Comparison of ENCODE assay signal across 8 mouse cellular contexts in genomic region chrX:105763612-105764011, GRCm38 (mm10). TPM values are rescaled to one million over a fixed set of nuclear protein-coding genes. Genes with fewer than 3 reads are reported as not detected.
DNase-seq lines count a peak whose midpoint lies in the region; ATAC-seq and TF ChIP-seq lines count a peak whose summit lies in the region.

No protein-coding gene starts in this region.

- no peaks in the 10 kb centered on the region for H3K36me3 ChIP-seq in ES-Bruce4 (ENCODE audit: control insufficient read depth, insufficient read depth, low read length, poor library complexity, severe bottlenecking)
- no peaks in the 10 kb centered on the region for H3K36me3 ChIP-seq in heart, embryonic 14.5 days (ENCODE audit: control insufficient read depth, insufficient read depth, low read length)
- no peaks in the 10 kb centered on the region for H3K36me3 ChIP-seq in limb, embryonic 15.5 days
- H3K36me3 ChIP-seq in splenic B cell, adult 2 months (ENCODE audit: control insufficient read depth, insufficient read depth, low read length, poor library complexity, severe bottlenecking), result no peaks in the 10 kb centered on the region

- H3K4me1 ChIP-seq in ES-Bruce4 (ENCODE audit: control insufficient read depth, insufficient read depth, low read length), result no peaks in the 10 kb centered on the region
- H3K4me1 ChIP-seq in heart, embryonic 14.5 days (ENCODE audit: control insufficient read depth in 2 of 2, insufficient read depth in 2 of 2, low read length in 2 of 2), result peaks cover 0 to 5% of the 10 kb centered on the region in 2 experiments; a peak in 2 of 4 replicates
- peaks cover 21% of the 10 kb centered on the region; the same call in 1 of the 2 replicates for H3K4me1 ChIP-seq in limb, embryonic 15.5 days

- no peak for TF ChIP-seq POLR2A in ES-Bruce4 (IDR thresholded peaks at IDR 0.05; ENCODE audit: insufficient read depth, low read length)

- H3K9me3 ChIP-seq in ES-Bruce4 (replicated peaks; ENCODE audit: control insufficient read depth, insufficient read depth, low read length, poor library complexity, severe bottlenecking), result no peaks in the 10 kb centered on the region
- no peaks in the 10 kb centered on the region for H3K9me3 ChIP-seq in heart, embryonic 14.5 days (ENCODE audit: control insufficient read depth, low read length)
- H3K9me3 ChIP-seq in limb, embryonic 15.5 days, result no peaks in the 10 kb centered on the region

- H3K4me3 ChIP-seq in layer of hippocampus, adult 2 months, result peak overlapping the region; percentile 48
- H3K4me3 ChIP-seq in ES-Bruce4 (ENCODE audit: low read depth, low read length), result peak overlapping the region; percentile 91
- peak overlapping the region; percentile 45 to 54 for H3K4me3 ChIP-seq in heart, embryonic 14.5 days (ENCODE audit: control insufficient read depth in 1 of 2, insufficient read depth in 1 of 2, low read depth in 1 of 2, low read length in 2 of 2)
- peak overlapping the region; percentile 46 for H3K4me3 ChIP-seq in limb, embryonic 15.5 days

- no peak overlapping the region; the same call in 1 of the 2 replicates for H3K9ac ChIP-seq in ES-Bruce4 (ENCODE audit: low read depth, poor library complexity, severe bottlenecking)
- H3K9ac ChIP-seq in heart, embryonic 14.5 days (ENCODE audit: low read length), result peak overlapping the region; percentile 50; the same call in 1 of the 2 replicates
- H3K9ac ChIP-seq in limb, embryonic 15.5 days, result no peak overlapping the region

- H3K27me3 ChIP-seq in ES-Bruce4 (ENCODE audit: control insufficient read depth, insufficient read depth, low read length, poor library complexity, severe bottlenecking), result peaks cover 10% of the 10 kb centered on the region; the same call in 1 of the 2 replicates
- H3K27me3 ChIP-seq in heart, embryonic 14.5 days (ENCODE audit: control insufficient read depth, insufficient read depth, low read length), result peaks cover 22% of the 10 kb centered on the region
- H3K27me3 ChIP-seq in limb, embryonic 15.5 days, result peaks cover 43% of the 10 kb centered on the region
- H3K27me3 ChIP-seq in splenic B cell, adult 2 months (ENCODE audit: control insufficient read depth, insufficient read depth, low read length, poor library complexity, severe bottlenecking), result no peaks in the 10 kb centered on the region

- WGBS in heart, embryonic 14.5 days, result 13% methylated on average over 20 of the region's 20 CpGs
- 14% methylated on average over 20 of the region's 20 CpGs for WGBS in limb, embryonic 15.5 days

- DNase-seq in layer of hippocampus, adult 2 months (ENCODE audit: low spot score in 2 of 2), result peak in 1 of 2 experiments; percentile 9
- no peak for DNase-seq in layer of hippocampus, postnatal 36 days
- peak; percentile 12 to 17 for DNase-seq in cerebellum, postnatal 10 days
- DNase-seq in splenic B cell, adult 2 months (ENCODE audit: low read depth, low spot score), result peak; percentile 2
- no peak for DNase-seq in urinary bladder, postnatal 14 days (ENCODE audit: low spot score)

- TF ChIP-seq EP300 in ES-Bruce4 (IDR thresholded peaks at IDR 0.05; ENCODE audit: insufficient read depth, low read depth, low read length), result no peak

- H3K27ac ChIP-seq in layer of hippocampus, adult 2 months, result no peak overlapping the region
- no peak overlapping the region for H3K27ac ChIP-seq in ES-Bruce4 (ENCODE audit: insufficient read depth, low read length)
- H3K27ac ChIP-seq in heart, embryonic 14.5 days (replicated peaks in 1 of 2; ENCODE audit: control insufficient read depth in 1 of 2, insufficient read depth in 1 of 2, low read depth in 2 of 2, low read length in 2 of 2), result no peak overlapping the region
- H3K27ac ChIP-seq in limb, embryonic 15.5 days, result peak overlapping the region; percentile 43

- no peak for TF ChIP-seq CTCF in layer of hippocampus, adult 2 months (conservative IDR thresholded peaks at IDR 0.05)
- TF ChIP-seq CTCF in ES-Bruce4 (IDR thresholded peaks at IDR 0.05; ENCODE audit: low read depth, low read length), result no peak

- no peak for ATAC-seq in heart, embryonic 14.5 days (ENCODE audit: insufficient number of reproducible peaks, insufficient read depth, low FRiP score, low read depth)
- ATAC-seq in limb, embryonic 15.5 days (ENCODE audit: insufficient number of reproducible peaks, low FRiP score, low TSS enrichment, low read depth), result no peak

- peak overlapping the region; percentile 72 for H3K4me2 ChIP-seq in heart, embryonic 14.5 days (ENCODE audit: low read length)
- H3K4me2 ChIP-seq in limb, embryonic 15.5 days, result peak overlapping the region; percentile 57

RNA-seq across cellular contexts. Expression of gene Fgf16, which starts 0.5 kb away (rescaled TPM):
- 1 to 10 TPM; 1.1 to 1.8 TPM for total RNA-seq in layer of hippocampus, adult 2 months (2021)
- 1 to 10 TPM; 1.6 TPM for total RNA-seq in layer of hippocampus, postnatal 36 days (2021)
- not detected in 2 replicates for polyA plus RNA-seq in ES-Bruce4 (2011; ENCODE audit: insufficient read depth, insufficient read length, low read depth, missing spikeins)
- 0.12 and 0.16 TPM in 2 replicates for polyA plus RNA-seq in heart, embryonic 14.5 days (2014; fragmentation: Nextera tagmentation; extraction: Ambion mirVana)
- polyA plus RNA-seq in limb, embryonic 15.5 days (2015; fragmentation: Nextera tagmentation; extraction: Ambion mirVana), result 1.4 and 1.8 TPM in 2 replicates

Comparison
In these comparisons a context has a peak if more than half of its experiments do, and no peak if none do; other contexts are left out.
1. DNase-seq: peak in cerebellum, postnatal 10 days (2 of 2) and splenic B cell, adult 2 months (single experiment); none in layer of hippocampus, postnatal 36 days (0 of 2) and urinary bladder, postnatal 14 days (single experiment).
2. Peak in every context shown above with its lines, with median percentiles within 50 percentile points of each other: H3K4me3 ChIP-seq.